Mouse (Mus musculus) cortical plate, adult 2 months (tissue): ENCODE data around the gene Mpdu1.

ENCODE experiments used
- CTCF ChIP-seq: fragments of 200-500 bp; IDR thresholded peaks from 2 replicates; pipeline ENCODE4 v1.5.1; 2011; ENCODE audit warnings: mild to moderate bottlenecking, control low read depth, low read length; ENCODE audit not compliant: insufficient read depth; ENCODE audit errors: extremely low read depth
- POLR2A ChIP-seq: fragments of 200-500 bp; IDR thresholded peaks from 2 replicates; pipeline ENCODE4 v1.6.1; 2011; ENCODE audit warnings: mild to moderate bottlenecking, low read length, control low read depth; ENCODE audit not compliant: insufficient read depth; ENCODE audit errors: extremely low read depth

DNA sequence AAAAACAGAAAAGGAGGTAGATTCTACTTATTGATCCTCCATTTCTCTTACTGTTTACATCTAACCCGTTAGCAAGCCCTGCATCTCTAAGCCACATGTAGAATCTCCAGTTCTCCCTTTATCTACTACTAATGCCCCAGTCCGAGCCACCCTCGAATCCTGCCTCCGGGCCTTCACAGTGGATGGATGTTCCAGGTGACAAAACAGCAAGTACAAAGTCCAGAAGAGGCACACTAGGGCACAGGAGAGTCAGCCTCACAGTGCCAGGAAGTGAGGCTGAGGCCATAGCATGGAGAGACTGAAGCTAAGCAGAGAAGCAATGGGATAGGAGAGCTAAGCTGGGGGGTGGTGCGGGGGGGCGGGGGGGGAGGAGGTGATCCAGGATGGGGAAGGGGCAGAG is 30.4 kb upstream of the Mpdu1 start:
- TF ChIP-seq CTCF = no peak
- TF ChIP-seq POLR2A = no peak
